Mouse (Mus musculus) C2C12 (cell line): Measurements from ENCODE around the gene Papss1.

Source experiments
- CTCF ChIP-seq: IDR thresholded peaks from one replicate; pipeline ENCODE4 v1.5.1; 2011; ENCODE audit not compliant: control insufficient read depth, insufficient read depth, insufficient read length
- FOSL1 ChIP-seq: IDR thresholded peaks from one replicate; pipeline ENCODE4 v1.8.0; 2011; ENCODE audit warnings: mild to moderate bottlenecking, low read length; ENCODE audit not compliant: poor library complexity, insufficient read depth, severe bottlenecking
- MAX ChIP-seq: IDR thresholded peaks from one replicate; pipeline ENCODE4 v1.6.1; 2011; ENCODE audit warnings: mild to moderate bottlenecking, control low read depth
- MYOD1 ChIP-seq: IDR thresholded peaks from one replicate; pipeline ENCODE4 v1.6.1; 2011; ENCODE audit warnings: low read depth; ENCODE audit not compliant: control insufficient read depth, insufficient read length

- TF ChIP-seq FOSL1 (no peak), MAX (no peak), CTCF (no peak), MYOD1 (no peak)
These were observed 89.8 kb downstream of the Papss1 start for GRCm38 (mm10) chr3:131654366-131654765.
